Mouse (Mus musculus) small intestine, adult 2 months (tissue): ENCODE measurements around the gene Krt72.

Source experiments
- CTCF ChIP-seq: fragments of 200-500 bp; IDR thresholded peaks from 2 replicates; pipeline ENCODE4 v1.5.1; 2012; ENCODE audit warnings: low read depth, mild to moderate bottlenecking, control low read depth, inconsistent platforms, low read length, moderate library complexity, mixed read lengths; ENCODE audit not compliant: insufficient replicate concordance, insufficient read length; ENCODE audit errors: extremely low read depth
- POLR2A ChIP-seq: fragments of 200-500 bp; IDR thresholded peaks from 2 replicates; pipeline ENCODE4 v1.6.1; 2012; ENCODE audit warnings: low read depth, mild to moderate bottlenecking, control low read depth, inconsistent platforms, low read length, moderate library complexity

DNA sequence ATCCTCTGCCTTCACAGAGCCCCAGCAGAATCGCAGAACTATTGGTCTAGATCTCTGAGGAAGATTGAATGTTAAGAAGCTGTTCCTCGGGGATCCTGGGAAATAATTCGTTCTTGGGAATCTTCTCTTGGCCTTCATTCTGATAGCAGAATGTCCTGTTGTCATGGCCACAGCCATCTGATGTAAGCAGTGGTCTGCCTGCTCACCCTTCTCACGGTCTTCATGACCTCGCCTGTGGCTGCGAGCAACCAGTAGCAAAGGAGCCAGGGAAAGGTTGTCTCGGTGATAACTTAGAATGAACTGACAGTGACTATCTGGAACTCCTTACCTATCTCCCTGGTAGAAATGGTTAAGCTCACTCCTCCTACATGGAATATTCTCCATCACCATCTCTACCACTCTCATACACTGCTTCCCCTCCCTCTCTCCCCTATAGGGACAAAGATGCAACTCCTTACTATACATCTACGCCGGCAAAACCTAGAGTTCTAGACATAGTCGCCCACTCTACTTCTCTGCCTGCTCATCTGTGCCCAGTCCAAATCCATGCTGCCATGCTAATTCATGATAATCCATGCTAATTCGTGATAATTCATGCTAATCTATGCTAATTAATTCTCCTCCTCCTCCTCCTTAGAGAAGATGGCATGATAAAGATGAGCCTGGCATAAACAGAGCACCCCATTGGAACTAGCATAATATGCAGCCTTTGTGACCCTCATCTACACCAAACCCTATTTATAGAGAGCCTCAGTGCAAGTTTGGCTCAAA lies 17.0 kb upstream of the Krt72 start:
- TF ChIP-seq CTCF (no peak), POLR2A (no peak)
